Mouse (Mus musculus): Measurements from ENCODE around the gene Smg9.
"Not testable (repeated sequence)": the region's sequence is repeated elsewhere in the genome, so short reads cannot be mapped to it uniquely, and the experiment has no call there.

Smg9 gene

DNA sequence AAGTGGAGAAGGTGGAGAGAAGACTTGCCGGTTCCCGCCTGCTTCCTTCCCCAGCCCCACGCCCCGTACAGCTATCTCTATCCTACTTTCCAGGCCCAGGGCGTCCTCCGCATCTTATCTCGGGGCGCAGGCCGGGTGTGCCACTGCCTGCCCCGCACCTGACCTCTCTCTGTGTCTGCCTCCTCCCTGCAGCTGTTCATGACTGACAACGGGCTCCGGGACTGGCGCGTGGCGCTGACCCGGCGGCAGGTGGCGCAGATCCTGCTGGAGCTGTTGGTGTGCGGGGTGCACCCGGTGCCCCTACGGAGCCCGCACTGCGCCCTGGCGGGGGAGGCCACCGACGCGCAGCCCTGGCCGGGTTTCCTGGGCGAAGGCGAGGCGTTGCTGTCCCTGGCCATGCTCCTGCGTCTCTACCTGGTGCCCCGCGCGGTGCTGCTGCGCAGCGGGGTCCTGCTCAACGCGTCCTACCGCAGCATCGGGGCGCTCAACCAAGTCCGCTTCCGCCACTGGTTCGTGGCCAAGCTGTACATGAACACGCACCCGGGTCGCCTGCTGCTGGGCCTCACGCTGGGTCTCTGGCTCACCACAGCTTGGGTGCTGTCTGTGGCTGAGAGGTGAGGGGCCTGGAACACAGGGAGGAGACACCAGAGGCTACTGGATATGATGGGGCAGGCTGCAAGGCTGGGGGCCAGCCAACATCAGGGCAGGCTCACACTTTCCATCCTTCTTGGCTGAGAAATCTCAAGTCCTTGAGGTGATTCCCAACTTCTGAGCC lies 22.1 kb upstream of the Smg9 start:
- DNase-seq, result peak in 1 of 2 experiments; percentile 13

DNA sequence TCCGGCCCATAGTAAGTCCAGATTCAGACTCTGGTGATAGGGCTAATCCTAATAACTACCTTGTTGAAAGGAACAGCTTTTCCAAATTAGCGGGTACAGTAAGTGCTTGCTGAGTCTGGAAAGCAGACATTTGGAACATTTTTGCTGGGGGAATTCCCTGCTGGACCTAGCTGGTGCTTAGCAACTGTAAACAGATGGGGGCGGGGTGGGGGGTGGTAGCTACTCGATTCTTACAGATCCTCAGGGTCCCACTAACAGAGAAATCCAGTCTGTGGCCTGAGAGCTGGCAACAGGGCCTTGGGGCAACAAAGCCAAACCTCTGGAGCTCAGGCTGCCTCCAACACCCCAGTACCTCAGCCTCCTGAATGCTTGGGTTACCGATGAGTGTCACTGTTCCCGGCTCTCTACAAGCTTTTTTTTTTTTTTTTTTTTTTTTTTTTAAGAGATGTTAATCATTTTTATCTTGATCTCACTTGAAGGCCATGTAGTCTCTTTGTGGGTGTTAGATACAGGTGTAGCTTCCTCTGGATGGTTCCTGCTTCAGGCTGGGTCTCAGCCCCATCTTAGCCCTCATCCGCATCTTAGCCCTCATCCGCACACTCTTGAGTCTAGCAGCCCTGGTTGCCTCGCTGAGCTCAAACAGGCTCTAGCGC lies 21.2 kb upstream of the Smg9 start:
- DNase-seq, result no peak

- DNase-seq, result no peak
Measured at GRCm38 (mm10) chr7:24379934-24380333, 19.5 kb upstream of the Smg9 start.

DNA sequence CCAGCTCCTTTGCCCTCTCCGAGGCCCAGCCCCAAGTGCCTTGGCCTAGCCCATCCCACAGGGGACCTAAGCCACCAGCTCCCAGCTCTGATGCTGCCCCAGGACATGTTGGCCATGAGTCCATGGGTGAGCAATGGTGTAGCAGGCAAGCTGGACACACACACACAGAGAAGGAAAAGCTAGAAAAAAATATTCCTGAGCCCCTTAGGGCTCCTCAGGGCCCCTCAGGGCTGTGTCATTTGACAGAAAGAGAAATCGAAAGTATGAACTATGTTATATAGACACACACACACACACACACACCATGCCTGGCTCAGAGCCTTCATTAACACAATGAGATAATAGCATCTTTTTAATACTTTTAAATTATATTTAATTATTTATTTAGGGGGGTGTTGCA lies 19.0 kb upstream of the Smg9 start:
- DNase-seq, result no peak

- no peak for DNase-seq
Measured at GRCm38 (mm10) chr7:24382730-24383372, 16.6 kb upstream of the Smg9 start.

DNA sequence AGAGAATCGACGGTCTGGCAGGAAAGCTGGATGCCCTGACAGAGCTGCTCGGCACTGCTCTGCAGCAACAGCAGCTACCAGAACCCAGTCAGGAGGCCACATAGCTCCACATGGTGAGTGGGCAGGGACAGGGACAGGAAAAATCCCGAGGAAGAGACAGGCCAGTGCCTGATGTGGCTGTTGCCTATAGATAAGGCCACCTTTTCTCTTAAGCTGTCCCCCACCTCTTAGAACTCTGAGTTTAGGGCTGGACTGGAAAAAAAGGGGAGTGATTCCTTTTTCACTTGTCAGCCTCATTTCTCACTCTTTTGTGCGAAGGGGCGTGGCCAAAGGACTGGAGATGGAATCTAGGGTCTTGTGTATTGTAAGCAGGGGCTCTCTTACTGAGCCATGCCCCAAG lies 15.3 kb upstream of the Smg9 start:
- DNase-seq, result no peak

GRCm38 (mm10) chr7:24384827-24385226 lies 14.6 kb upstream of the Smg9 start:
- peak; percentile 58 to 65 for DNase-seq

DNA sequence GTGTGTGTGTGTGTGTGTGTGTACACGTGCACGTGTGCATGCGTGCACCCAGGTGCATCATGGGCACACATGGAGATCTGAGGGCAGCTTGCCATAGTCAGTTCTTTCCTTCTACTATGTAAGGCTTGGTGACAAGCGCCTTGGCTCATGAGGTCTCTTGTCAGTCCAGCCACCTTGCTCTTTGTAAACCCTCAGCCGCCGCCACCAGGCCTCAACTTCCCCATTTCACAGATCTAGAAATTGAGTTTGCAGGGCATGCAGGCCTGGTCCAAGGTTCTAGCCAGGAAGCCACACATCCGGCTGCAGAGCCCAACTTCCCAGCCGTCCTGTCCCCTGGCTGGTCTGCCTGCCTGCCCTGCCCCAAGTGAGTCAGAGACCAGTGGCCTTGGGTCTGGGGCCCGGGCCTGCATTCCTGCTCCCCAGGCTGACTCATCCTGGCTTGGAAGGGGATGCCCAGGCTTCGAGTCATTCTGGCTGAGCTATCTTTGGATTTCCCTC lies 12.3 kb upstream of the Smg9 start:
- peak in 1 of 2 experiments; percentile 33 for DNase-seq

GRCm38 (mm10) chr7:24389516-24390187 lies 9.8 kb upstream of the Smg9 start:
- no peak for DNase-seq

GRCm38 (mm10) chr7:24390512-24390911 lies 8.9 kb upstream of the Smg9 start:
- DNase-seq, result no peak

DNA sequence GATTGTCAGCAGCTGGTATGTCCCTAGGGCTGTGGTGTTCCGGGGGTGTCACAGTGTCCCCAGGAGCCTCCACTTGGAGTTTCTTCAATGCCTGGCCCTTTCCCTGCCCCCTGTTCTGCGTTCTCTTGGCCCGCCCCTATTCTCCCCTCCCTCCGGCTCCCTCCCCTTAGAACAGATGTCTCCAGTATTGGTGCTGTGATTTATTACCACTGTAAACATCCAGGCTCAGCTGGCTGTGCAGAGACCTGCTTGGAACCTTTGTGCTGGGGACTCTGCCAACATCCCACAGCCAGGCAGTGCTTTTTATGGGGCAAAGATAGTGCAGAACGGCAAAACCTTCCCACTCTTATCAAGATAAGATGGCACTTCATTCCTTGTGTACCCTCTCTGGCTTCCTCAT lies 8.3 kb upstream of the Smg9 start:
- no peak for DNase-seq

- DNase-seq, result no peak
Measured at GRCm38 (mm10) chr7:24391687-24392086, 7.7 kb upstream of the Smg9 start.

DNA sequence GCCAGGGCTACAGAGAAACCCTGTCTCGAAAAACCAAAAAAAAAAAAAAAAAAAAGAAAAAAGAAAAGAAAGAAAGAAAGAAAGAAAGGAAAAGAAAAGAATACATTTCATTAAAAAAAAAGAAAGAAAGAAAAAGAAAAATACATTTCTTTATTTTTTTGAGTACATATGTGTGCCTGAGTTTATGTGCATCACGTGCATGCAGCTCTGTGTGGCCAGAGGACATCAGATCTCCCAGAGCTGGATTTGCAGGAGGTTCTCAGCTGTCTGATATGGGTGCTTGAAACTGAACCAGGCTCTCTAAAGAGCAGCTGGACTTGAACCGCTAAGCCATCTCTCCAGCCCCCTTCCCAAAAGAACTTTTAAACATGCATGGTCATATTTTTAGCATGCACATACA lies 5.4 kb upstream of the Smg9 start:
- DNase-seq, result no peak

DNA sequence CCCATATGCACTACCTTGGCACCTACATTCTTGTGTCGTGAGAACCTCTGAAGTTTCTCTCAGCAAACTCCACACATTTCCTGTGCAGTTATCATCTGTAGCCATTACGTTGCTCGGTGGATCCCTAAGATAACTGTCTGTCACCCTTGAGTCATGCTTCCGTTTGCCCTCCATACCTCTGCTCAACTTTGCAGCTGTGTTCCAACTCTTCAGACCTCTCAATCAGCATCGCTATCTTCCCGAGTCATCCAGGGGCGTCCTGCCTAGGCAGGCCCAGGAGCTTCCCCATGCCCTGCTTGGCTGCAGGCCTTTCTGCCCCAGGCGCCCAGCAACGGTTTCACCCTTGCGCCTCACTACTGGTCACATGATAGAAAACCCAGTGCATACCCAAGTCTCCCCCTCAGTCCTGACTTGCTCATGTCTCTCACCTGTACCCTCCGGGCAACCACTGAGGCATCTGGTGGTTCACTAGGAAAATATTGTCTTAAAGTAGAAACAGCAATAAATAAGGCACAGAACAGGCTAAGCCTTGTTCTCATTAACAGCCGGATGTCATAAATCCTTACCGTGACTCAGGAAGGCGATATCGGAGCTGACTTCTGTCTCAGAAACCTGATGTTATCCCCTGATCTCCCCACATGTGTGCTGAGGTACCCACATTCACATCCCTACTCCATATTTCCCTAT lies 4.8 kb upstream of the Smg9 start:
- no peak for DNase-seq

- DNase-seq, result no peak
Measured at GRCm38 (mm10) chr7:24396832-24397231, 2.6 kb upstream of the Smg9 start.

DNA sequence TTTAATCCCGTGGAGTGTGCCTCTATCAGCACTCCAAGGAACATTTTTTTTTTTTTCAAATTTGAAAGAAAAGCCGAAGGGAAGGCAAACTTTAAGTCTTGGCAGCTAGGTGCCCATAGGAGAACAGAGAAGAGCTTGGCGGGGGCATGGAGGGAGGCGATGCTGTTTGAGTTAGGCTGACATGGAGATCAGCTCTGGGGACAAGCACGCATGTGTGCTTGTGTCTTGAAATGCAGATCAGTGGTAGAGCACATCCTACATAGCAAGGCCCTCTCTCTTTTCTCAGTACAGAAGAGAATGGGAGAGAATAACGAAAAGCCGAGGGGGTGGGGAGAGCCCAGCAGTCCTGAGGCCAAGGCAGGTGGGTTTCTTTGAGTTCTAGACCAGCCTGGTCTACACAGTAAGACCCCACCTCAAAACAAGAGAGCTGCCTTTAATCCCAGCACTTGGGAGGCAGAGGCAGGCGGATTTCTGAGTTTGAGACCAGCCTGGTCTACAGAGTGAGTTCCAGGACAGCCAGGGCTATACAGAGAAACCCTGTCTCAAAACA lies 980 bp upstream of the Smg9 start:
- DNase-seq, result no peak

DNA sequence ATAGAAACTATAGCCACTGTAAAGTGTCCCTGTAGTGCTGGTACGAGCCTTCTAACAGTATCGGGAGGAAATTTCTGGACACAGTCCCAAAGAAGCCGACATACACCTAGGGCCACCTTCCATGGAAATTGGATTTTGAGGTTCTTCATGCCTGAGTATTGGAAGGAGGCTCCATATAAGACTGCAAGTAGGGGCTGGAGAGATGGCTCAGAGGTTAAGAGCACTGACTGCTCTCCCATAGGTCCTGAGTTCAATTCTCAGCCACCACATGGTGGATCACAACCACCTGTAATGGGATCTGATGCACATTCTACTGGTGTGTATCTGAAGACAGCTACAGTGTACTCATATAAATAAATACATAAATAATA lies 648 bp downstream of the Smg9 start:
- no peak for DNase-seq

GRCm38 (mm10) chr7:24400489-24400888 lies 1.1 kb downstream of the Smg9 start:
- DNase-seq, result not testable (repeated sequence)

DNA sequence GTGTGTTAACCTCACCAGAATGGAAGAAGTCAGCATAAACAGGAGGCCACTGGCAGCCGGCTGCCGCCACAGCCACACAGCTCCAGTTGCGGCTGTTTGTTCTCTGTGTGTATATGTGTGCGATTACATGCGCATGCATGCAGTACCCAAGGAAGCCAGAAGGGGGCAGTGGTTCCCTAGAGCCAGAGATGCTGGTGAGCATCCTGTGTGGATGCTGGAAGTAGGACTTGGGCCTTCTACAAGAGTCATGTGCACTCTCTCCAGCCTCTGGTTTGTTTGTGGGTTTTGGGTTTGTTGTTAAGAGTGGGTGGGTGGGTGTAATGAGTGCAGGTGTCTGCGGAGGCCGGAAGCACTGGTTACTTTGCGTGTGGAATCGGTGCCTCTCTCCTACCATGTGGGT lies 3.4 kb downstream of the Smg9 start:
- DNase-seq, result no peak

DNA sequence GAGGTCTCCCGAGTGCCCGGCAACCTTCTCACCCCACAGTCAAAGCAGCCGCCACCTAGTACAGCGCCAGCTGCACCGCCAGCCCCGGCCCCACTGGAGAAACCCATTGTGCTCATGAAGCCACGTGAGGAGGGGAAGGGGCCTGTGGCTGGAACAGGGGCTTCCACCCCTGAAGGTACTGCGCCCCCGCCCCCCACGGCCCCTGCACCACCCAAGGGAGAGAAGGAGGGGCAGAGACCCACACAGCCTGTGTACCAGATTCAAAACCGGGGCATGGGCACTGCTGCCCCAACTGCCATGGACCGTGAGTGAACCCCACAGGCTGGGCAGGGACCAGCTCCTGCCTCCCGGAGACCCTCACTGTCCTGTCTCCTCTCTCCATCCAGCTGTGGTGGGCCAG lies 6.2 kb downstream of the Smg9 start:
- DNase-seq, result no peak

GRCm38 (mm10) chr7:24406528-24407344 lies 7.3 kb downstream of the Smg9 start:
- DNase-seq, result peak; percentile 77 to 84

- no peak for DNase-seq
Measured at GRCm38 (mm10) chr7:24408186-24408585, 8.8 kb downstream of the Smg9 start.
